Mouse (Mus musculus) cortical plate, adult 2 months (tissue): ENCODE results near the gene Adgrv1. TPM values are rescaled to one million over a fixed set of nuclear protein-coding genes. Genes with fewer than 3 reads are reported as not detected.
A peak's percentile ranks its signal among the peaks of the same experiment; 100 is the strongest.

Source experiments
- H3K27ac ChIP-seq: fragments of 200-500 bp; 2 replicates; pipeline ENCODE4 v1.5.1; 2012; ENCODE audit warnings: low read length, control low read depth, inconsistent platforms; ENCODE audit not compliant: insufficient read depth
- H3K4me1 ChIP-seq: fragments of 200-500 bp; 2 replicates; pipeline ENCODE4 v1.6.1; 2011; ENCODE audit warnings: low read length; ENCODE audit not compliant: control insufficient read depth, insufficient read depth
- H3K4me3 ChIP-seq: fragments of 200-500 bp; 2 replicates; pipeline ENCODE4 v1.5.1; 2011; ENCODE audit warnings: mild to moderate bottlenecking, low read length, control low read depth; ENCODE audit not compliant: insufficient read depth
- CTCF ChIP-seq: fragments of 200-500 bp; IDR thresholded peaks from 2 replicates; pipeline ENCODE4 v1.5.1; 2011; ENCODE audit warnings: mild to moderate bottlenecking, control low read depth, low read length; ENCODE audit not compliant: insufficient read depth; ENCODE audit errors: extremely low read depth
- POLR2A ChIP-seq: fragments of 200-500 bp; IDR thresholded peaks from 2 replicates; pipeline ENCODE4 v1.6.1; 2011; ENCODE audit warnings: mild to moderate bottlenecking, low read length, control low read depth; ENCODE audit not compliant: insufficient read depth; ENCODE audit errors: extremely low read depth
- polyA plus RNA-seq: library from polyadenylated mRNA; depleted of rRNA; stranded (reverse); fragments of >200 nt; gene quantifications from 2 replicates; pipeline ENCODE4 v1.2.3, GENCODE M21; 2012

Adgrv1 gene
- polyA plus RNA-seq, 1 experiment, result 2.4 TPM

DNA sequence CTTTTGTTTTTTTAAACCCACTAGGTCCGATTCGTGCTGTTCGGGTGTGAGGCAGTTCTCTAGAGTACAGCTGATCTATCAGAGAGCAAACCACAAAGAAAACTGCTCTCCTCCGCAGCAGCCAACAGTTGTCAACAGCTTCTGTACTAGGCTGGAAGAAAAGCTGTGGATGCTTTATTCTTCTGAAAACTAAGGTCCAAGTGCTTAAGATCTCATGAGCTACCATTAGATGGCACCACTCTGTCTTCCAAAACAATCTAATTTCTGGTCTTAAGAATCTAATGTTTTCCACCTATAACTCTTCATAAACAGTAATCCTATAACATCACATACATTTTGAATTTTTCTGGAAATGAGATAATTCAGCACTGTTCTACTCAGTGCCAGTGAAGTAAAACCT, 22.6 kb downstream of the Adgrv1 start:
- H3K27ac ChIP-seq, result no peak overlapping the region
- no peaks in the 10 kb centered on the region for H3K4me1 ChIP-seq
- TF ChIP-seq POLR2A, result no peak
- TF ChIP-seq CTCF, result no peak
- no peak overlapping the region for H3K4me3 ChIP-seq

DNA sequence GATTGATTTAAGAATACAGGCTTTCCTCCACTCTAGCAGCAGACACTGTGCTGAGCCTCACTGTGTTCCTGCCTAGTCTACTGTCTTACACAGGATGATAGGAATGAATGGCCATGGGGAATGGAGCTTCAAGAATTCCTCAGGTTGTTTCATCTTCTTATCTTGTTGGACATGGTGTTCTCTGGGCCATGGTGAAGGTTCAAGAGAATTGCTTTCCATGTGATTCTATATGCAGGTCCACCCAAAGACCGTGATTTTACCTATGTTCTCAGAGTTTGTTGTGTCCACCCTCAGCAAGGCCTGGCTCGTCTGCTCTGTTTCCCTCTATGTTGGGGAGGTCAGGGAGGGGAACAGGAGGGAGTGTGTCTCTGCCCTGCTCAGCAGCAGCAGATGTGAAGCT, 26.0 kb downstream of the Adgrv1 start:
- H3K27ac ChIP-seq, result no peak overlapping the region
- TF ChIP-seq CTCF, result no peak
- TF ChIP-seq POLR2A, result no peak
- no peaks in the 10 kb centered on the region for H3K4me1 ChIP-seq
- no peak overlapping the region for H3K4me3 ChIP-seq

DNA sequence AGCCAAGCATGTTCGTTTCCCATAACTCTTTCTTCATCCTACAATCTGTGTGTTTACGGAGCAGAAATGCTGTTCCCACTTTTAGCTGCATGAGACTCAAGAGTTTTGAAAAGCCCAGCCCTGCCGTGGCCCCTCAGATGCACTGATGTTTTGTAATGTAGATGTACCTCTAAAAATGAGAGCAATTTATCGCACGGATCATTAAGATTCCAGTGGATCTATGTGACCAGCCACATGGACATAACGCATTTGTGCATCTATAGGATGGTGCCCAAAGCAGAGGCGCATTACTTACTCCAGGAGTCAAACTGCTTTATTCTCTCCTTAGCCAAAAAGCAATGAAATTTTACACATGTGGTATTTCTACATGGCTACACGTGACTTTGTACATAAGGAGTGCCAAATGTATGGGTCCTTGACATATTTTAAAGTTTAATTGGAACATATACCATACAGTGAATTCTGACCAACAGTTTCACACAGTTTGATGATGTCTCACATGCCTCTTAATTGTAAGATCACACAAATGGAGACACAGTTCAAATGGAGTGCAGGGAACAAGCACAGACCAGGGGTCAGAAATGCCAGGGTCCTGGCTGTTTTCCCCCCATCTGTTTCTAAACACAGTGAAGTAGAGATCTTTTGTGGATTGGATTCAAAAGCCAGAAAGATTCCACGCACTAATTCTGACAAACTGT, 35.9 kb downstream of the Adgrv1 start:
- H3K4me1 ChIP-seq, result no peaks in the 10 kb centered on the region
- H3K4me3 ChIP-seq, result no peak overlapping the region
- TF ChIP-seq CTCF (no peak), POLR2A (no peak)
- no peak overlapping the region for H3K27ac ChIP-seq

DNA sequence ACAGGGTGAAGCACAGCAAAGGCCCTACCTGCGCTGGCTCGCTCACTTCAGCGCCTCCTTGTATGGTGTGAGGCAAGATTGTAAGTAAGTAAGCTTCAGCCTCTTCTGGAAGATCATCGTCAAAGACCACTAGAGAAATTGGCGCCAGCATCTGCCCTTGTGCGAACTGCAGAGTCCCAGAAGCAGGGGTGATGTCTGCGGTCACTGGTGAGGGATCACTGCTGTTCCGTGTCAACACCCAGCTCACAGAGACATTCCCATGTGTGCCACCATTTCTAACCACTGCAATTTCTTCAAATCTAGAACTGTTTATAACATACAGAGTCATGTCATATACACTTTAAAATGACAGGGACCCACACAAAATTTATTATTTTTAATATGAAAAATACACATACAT, 54.3 kb downstream of the Adgrv1 start:
- no peak overlapping the region for H3K27ac ChIP-seq
- H3K4me3 ChIP-seq, result no peak overlapping the region

DNA sequence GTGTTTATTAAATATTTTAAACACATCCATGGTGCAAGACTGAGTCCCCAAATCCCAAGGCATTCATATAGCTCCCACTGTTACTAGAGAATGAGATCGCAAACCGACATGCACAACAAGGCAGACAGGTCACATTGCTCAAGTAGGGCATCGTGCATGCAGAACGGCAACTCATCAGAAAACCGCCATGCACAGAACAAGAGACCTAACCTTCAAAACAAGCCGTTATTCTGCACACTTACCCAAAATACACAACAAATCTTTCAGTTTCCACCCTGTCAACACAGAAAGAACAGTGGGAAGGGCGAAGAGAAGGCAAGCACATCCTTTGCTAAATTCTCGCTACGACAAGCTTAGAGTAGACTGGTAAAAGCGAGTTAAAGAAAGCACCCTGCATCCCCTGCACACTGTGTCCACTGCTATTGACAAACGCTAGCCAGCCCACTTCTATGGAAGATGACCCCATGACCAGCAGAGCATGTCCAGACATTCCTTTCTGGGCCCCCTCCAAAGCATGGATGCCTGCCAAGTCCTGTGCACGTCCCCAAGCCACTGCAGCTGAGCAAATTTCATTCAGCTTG, 62.6 kb downstream of the Adgrv1 start:
- no peak for TF ChIP-seq CTCF
- TF ChIP-seq POLR2A, result no peak
- Histone ChIP-seq H3K27ac (no peak overlapping the region), H3K4me3 (peak overlapping the region; percentile 38), H3K4me1 (no peaks in the 10 kb centered on the region)

More for the DNA sequence above, 54.3 kb downstream of the Adgrv1 start:
- TF ChIP-seq POLR2A, result no peak
- no peak for TF ChIP-seq CTCF
- no peaks in the 10 kb centered on the region for H3K4me1 ChIP-seq

DNA sequence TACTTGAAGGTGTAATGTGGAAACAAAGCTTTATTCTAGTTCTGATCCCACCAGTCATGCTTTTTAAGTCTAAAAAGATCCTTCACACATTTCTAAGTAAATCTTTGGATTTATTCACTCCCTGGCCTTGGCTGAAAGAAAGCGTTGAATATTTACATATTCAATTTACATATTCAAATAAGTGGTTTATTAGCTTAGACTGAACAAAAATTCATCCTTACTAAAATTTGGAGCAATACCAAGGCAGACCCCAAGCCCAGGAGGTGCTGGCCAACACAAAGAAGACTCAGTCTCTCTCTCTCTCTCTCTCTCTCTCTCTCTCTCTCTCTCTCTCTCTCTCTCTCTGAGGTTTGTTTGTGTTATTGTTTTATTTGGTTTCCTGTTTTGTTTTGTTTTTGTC, 82.9 kb downstream of the Adgrv1 start:
- H3K4me1 ChIP-seq, result no peaks in the 10 kb centered on the region
- no peak overlapping the region for H3K27ac ChIP-seq
- TF ChIP-seq POLR2A (no peak), CTCF (no peak)
- H3K4me3 ChIP-seq, result no peak overlapping the region

DNA sequence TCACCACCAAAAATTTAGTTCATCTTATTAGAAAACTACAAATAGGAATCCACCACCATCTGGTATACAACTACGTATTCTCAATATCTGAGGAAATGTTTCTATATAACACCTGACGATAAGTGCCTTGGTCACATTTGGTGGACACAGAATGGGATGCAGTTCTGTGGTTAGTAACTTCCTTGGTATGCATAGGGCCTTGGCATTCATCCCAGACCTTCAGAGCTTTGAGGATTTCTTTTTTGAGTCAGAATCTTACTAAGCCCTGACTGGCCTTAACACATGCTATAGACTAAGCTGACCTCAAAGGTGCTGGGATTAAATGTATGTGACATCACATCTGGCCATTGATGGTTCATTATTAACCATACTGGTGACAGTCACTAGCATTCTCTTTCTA, 98.0 kb downstream of the Adgrv1 start:
- no peak for TF ChIP-seq POLR2A
- no peak for TF ChIP-seq CTCF
- no peak overlapping the region for H3K4me3 ChIP-seq
- no peaks in the 10 kb centered on the region for H3K4me1 ChIP-seq
- H3K27ac ChIP-seq, result no peak overlapping the region

DNA sequence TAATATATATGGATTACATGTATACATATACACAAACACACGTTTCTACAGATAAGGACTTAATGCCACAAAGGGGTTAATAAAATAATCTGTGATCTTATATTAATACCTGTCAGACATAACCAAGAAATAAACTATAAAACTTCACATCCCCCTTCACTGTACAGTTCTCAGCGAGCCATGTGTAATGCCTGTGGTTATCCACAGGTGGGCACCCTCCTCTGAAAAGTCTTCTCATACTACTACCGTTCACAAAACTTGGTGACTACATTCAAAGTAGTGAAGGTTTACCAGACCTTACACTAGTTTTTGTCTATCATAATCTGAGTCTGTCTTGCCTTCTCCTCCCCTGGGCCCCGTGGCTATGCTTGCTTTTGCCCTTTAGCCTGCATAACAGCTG, 106.3 kb downstream of the Adgrv1 start:
- TF ChIP-seq POLR2A (no peak), CTCF (peak; percentile 40; the same call in 1 of the 2 replicates)
- H3K27ac ChIP-seq, result no peak overlapping the region

DNA sequence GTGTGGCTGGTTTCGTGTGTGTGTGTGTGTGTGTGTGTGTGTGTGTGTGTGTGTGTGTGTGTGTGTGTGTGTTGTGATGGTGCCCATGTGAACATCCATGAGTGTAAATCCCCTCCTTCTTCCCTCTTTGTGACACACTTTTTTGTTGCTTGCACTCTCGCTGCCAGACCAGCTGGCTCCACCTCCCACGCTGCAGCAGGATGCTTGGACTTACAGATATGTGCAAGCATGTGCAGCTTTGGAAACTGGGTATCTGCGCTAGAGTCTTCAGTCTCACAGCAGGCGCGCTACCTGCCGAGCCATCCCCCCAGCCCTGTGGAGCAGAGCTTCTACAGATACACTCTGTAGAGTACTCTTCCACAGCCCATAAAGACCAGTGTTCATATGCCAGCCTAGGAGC, 122.8 kb downstream of the Adgrv1 start:
- no peak for TF ChIP-seq CTCF
- TF ChIP-seq POLR2A, result no peak
- Histone ChIP-seq H3K27ac (no peak overlapping the region), H3K4me1 (no peaks in the 10 kb centered on the region), H3K4me3 (no peak overlapping the region)

More for the DNA sequence above, 106.3 kb downstream of the Adgrv1 start:
- Histone ChIP-seq H3K4me1 (no peaks in the 10 kb centered on the region), H3K4me3 (no peak overlapping the region)

DNA sequence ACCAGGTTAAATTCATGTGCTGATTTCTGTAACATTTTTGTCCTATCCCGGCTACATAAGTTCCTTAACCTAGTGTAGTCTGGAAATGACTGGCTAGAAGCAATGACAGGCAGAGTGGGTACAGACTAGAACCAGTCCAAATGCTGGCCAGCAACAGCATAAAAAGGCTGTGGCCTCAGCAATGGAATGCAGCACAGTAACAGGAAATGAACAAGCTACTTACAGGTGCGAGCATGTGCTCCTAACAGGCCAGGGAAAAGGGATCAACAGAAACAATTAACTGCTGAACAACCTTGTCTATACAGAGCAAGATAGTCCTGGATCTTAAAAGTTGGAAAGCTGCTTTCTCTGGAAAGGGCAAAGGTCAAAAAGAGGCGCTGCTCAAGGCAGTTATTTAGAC, 135.9 kb downstream of the Adgrv1 start:
- H3K4me3 ChIP-seq, result no peak overlapping the region
- no peaks in the 10 kb centered on the region for H3K4me1 ChIP-seq
- H3K27ac ChIP-seq, result no peak overlapping the region
- TF ChIP-seq CTCF, result no peak
- no peak for TF ChIP-seq POLR2A

DNA sequence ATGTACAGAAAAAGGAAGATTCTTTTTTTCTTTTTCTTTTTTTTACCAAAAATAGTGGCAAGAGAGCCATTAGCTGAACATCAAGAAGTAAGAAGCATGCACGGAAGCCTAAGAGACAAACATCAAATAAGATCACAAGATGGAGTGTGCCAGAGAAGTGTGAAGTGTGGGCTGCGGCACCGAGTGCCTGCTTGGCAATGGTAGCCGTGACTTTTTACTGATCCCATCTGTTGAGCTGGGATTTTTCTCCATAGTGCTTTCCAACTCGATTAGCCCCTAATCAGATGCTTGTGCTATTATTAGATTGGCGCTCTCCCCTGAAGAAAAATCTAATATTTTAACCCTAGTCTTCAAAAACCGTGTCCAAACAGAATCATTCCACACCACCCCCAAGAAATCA, 141.0 kb downstream of the Adgrv1 start:
- H3K4me3 ChIP-seq, result no peak overlapping the region

More for the DNA sequence above, 141.0 kb downstream of the Adgrv1 start:
- no peak for TF ChIP-seq CTCF
- TF ChIP-seq POLR2A, result no peak
- H3K27ac ChIP-seq, result no peak overlapping the region
- H3K4me1 ChIP-seq, result no peaks in the 10 kb centered on the region
